Mouse (Mus musculus) embryo, embryonic 11 days (tissue): ENCODE results near the gene Olfr1453.
"Not testable (repeated sequence)": the region's sequence is repeated elsewhere in the genome, so short reads cannot be mapped to it uniquely, and the experiment has no call there.

Source experiments
- DNase-seq: peaks from one replicate; pipeline ENCODE4 v3.0.0-alpha.2; 2015

The Olfr1453 gene

DNA sequence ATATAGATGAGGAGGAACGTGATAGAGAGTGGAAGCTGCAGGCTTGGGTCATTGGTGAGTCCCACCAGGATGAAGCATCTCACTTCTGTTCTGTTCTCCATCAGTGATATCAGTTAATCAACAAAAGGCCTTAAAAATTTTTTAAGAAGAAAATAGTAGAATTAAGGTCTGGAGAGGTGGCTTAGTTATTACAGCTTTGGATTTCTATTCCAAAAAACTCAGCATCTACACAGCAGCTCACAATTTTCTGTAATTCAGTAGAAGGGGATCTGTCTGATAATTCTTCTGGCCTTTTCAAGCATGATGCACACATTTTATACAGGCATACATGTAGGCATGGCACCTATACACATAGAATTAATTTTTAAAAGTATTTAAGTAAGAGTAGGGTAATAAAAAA lies at the start of gene Olfr1453:
TSS of gene Olfr1453 (minus strand) at position 101 of the 400 bp plus-strand sequence.
- DNase-seq: no peak

DNA sequence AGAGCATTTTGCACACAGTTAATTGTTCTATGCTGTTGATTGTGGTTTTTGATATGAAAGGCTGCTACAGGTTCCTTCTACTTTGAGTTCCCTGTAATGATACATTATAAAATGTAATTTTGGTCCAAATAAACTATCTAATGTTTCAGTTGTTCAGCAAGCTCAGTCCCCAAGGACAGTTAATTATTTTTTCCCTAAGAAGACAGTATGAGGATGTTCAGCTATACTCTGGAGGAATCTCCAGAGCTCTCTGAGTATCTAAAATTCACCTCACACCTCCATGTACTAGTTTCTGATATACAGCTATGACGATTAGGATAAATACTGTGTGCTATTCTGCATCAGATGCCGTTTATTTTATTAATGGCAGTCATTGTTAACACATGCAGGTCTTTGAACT lies 32.2 kb upstream of the Olfr1453 start, which contains the start of gene Olfr1454:
TSS of gene Olfr1454 (plus strand) at position 301 of the 400 bp plus-strand sequence.
- no peak for DNase-seq

DNA sequence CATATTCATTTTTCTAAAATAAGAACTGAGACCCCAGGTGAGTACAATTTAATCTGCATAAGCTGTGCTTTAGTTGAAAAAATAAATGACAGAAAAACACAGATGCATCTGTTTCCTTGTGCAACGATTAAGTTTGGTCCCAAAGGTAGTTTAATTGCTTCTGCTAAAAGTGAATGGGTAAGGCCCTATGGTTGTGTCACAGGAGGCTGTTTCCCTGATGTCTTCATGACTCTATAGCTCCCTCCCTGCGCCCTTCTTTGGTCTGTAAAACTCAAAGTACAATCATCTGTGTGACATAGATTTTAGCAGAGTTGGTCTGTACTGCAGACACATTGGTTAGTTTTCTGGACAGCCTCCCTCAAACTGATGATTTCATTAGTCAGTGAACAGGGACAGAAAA lies 33.4 kb downstream of the Olfr1453 start, which contains the start of gene Olfr1451:
TSS of gene Olfr1451 (plus strand) at position 301 of the 400 bp plus-strand sequence.
- no peak for DNase-seq

DNA sequence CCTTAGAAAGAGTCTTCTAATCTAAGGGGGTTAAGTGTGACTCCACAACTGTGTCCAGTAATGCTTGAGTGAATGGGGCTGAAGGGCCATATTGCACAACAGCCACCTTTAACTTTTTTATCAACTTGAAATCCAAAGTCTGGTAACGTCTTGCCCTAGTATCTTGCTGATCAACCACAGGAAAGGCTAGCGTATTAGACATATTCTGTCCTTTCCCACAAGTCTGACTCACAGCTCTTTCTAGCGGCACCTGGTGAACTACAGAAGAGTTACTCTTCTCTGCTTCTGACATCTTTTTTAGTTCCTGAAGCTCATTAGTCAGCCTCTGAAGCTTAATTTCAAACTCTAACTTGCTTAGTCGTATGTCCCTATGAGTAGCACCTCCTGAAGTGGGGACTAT lies 35.8 kb downstream of the Olfr1453 start:
- DNase-seq: not testable (repeated sequence)
